12 mouse cellular contexts compared by ENCODE assay signal in genomic region chr9:31145272-31145925, GRCm38 (mm10). TPM values are rescaled to one million over a fixed set of nuclear protein-coding genes. Genes with fewer than 3 reads are reported as not detected.
DNase-seq lines count a peak whose midpoint lies in the region.
"Had no signal": no experiment of that assay in that cellular context is flagged by ENCODE, and none has a peak within 500 bp of the region (broad histone marks: within the 10 kb centered on the region; RNA-seq: fewer than 3 reads in every experiment).

No protein-coding gene starts in this region.

- DNase-seq in kidney, adult 8-10 months: peak; percentile 41 to 56
- no peak for DNase-seq in kidney, postnatal 4 days
- peak; percentile 84 for DNase-seq in A20 (ENCODE audit: low read depth, low spot score)
- DNase-seq in MEL-GATA-1-ER (ENCODE audit: extremely low read depth, low read depth): peak; percentile 50
- DNase-seq in kidney, postnatal 14 days: peak; percentile 28
- no peak for DNase-seq in layer of hippocampus, postnatal 36 days
- no peak for DNase-seq in left cerebral cortex, postnatal 36 days (ENCODE audit: low spot score in 2 of 2)
- DNase-seq: cerebellum, adult 11 months; heart, postnatal 10 days; retina, postnatal 1 day; thymus, postnatal 4 days had no signal

- intact Hi-C loops in left cerebral cortex, postnatal 36 days (cut with DNase I): no loop called here

RNA-seq across cellular contexts. Expression of gene St14, which starts 13.7 kb away (rescaled TPM):
- under 1 TPM; 0.43 to 0.60 TPM for total RNA-seq in layer of hippocampus, postnatal 36 days (2021)
- total RNA-seq in left cerebral cortex, postnatal 36 days (2021): under 1 TPM; 0.49 to 0.93 TPM
- total RNA-seq: gastrocnemius, adult 8-10 months had no signal

Comparison
In these comparisons a context has a peak if more than half of its experiments do, and no peak if none do; other contexts are left out.
1. DNase-seq: peak in kidney, adult 8-10 months (2 of 2), A20 (single experiment), MEL-GATA-1-ER (single experiment) and kidney, postnatal 14 days (single experiment); none in kidney, postnatal 4 days (0 of 2), layer of hippocampus, postnatal 36 days (0 of 2) and left cerebral cortex, postnatal 36 days (0 of 2).